Mouse (Mus musculus): Measurements from ENCODE around the gene Olfr1352. TPM values are rescaled to one million over a fixed set of nuclear protein-coding genes. Genes with fewer than 3 reads are reported as not detected.
"Not testable (repeated sequence)": the region's sequence is repeated elsewhere in the genome, so short reads cannot be mapped to it uniquely, and the experiment has no call there.

The Olfr1352 gene
- total RNA-seq (2015; ENCODE audit: low replicate concordance) (not detected in 2 replicates), total RNA-seq (2017; ENCODE audit: low replicate concordance) (not detected in 2 replicates)

- no peak for ATAC-seq (replicated peaks; ENCODE audit: low FRiP score, poor library complexity, severe bottlenecking)
Measured at GRCm38 (mm10) chr10:78980750-78981149, at the start of gene Olfr1352. Olfr1352 (plus strand) TSS chr10:78981050.

- not testable (repeated sequence) for ATAC-seq (replicated peaks; ENCODE audit: low FRiP score, poor library complexity, severe bottlenecking)
Measured at GRCm38 (mm10) chr10:78950336-78950735, 30.5 kb upstream of the Olfr1352 start, which contains the start of gene Olfr8. Olfr8 (plus strand) TSS chr10:78950636.

GRCm38 (mm10) chr10:78963009-78963408 is 17.8 kb upstream of the Olfr1352 start, which contains the start of gene Olfr1353:
Olfr1353 (plus strand) TSS chr10:78963309.
- not testable (repeated sequence) for ATAC-seq (replicated peaks; ENCODE audit: low FRiP score, poor library complexity, severe bottlenecking)

GRCm38 (mm10) chr10:79012172-79012571 is 31.3 kb downstream of the Olfr1352 start, which contains the start of gene Olfr1351:
Olfr1351 (plus strand) TSS chr10:79012472.
- ATAC-seq (replicated peaks; ENCODE audit: low FRiP score, poor library complexity, severe bottlenecking), result no peak

GRCm38 (mm10) chr10:79028441-79028840 is 47.6 kb downstream of the Olfr1352 start, which contains the start of gene Olfr57:
Olfr57 (plus strand) TSS chr10:79028741.
- ATAC-seq (replicated peaks; ENCODE audit: low FRiP score, poor library complexity, severe bottlenecking), result no peak

Other genes starting within 250 kb of the Olfr1352 start
- gene Ccdc105, start 228.0 kb upstream of the Olfr1352 start, total RNA-seq (2015; ENCODE audit: low replicate concordance), result not detected in 2 replicates
- not detected in 2 replicates for gene Ccdc105, start 228.0 kb upstream of the Olfr1352 start, total RNA-seq (2017; ENCODE audit: low replicate concordance)
- not detected in 2 replicates for gene Slc1a6, start 200.6 kb upstream of the Olfr1352 start, total RNA-seq (2015; ENCODE audit: low replicate concordance)
- not detected in 2 replicates for gene Slc1a6, start 200.6 kb upstream of the Olfr1352 start, total RNA-seq (2017; ENCODE audit: low replicate concordance)
- gene Olfr1356, start 128.9 kb upstream of the Olfr1352 start, total RNA-seq (2015; ENCODE audit: low replicate concordance), result not detected in 2 replicates
- not detected in 2 replicates for gene Olfr1356, start 128.9 kb upstream of the Olfr1352 start, total RNA-seq (2017; ENCODE audit: low replicate concordance)
- not detected in 2 replicates for gene Olfr1355, start 105.5 kb upstream of the Olfr1352 start, total RNA-seq (2015; ENCODE audit: low replicate concordance)
- gene Olfr1355, start 105.5 kb upstream of the Olfr1352 start, total RNA-seq (2017; ENCODE audit: low replicate concordance), result not detected in 2 replicates
- gene Olfr1354, start 67.9 kb upstream of the Olfr1352 start, total RNA-seq (2015; ENCODE audit: low replicate concordance), result not detected in 2 replicates
- not detected in 2 replicates for gene Olfr1354, start 67.9 kb upstream of the Olfr1352 start, total RNA-seq (2017; ENCODE audit: low replicate concordance)
- gene Olfr8, start 30.4 kb upstream of the Olfr1352 start, total RNA-seq (2015; ENCODE audit: low replicate concordance), result not detected in 2 replicates
- not detected in 2 replicates for gene Olfr8, start 30.4 kb upstream of the Olfr1352 start, total RNA-seq (2017; ENCODE audit: low replicate concordance)
- gene Olfr1353, start 17.7 kb upstream of the Olfr1352 start, total RNA-seq (2015; ENCODE audit: low replicate concordance), result not detected in 2 replicates
- gene Olfr1353, start 17.7 kb upstream of the Olfr1352 start, total RNA-seq (2017; ENCODE audit: low replicate concordance), result not detected in 2 replicates
- not detected in 2 replicates for gene Olfr1351, start 31.4 kb downstream of the Olfr1352 start, total RNA-seq (2015; ENCODE audit: low replicate concordance)
- not detected in 2 replicates for gene Olfr1351, start 31.4 kb downstream of the Olfr1352 start, total RNA-seq (2017; ENCODE audit: low replicate concordance)
- not detected in 2 replicates for gene Olfr57, start 47.7 kb downstream of the Olfr1352 start, total RNA-seq (2015; ENCODE audit: low replicate concordance)
- gene Olfr57, start 47.7 kb downstream of the Olfr1352 start, total RNA-seq (2017; ENCODE audit: low replicate concordance), result not detected in 2 replicates
- gene 2610008E11Rik, start 116.5 kb downstream of the Olfr1352 start, total RNA-seq (2015; ENCODE audit: low replicate concordance), result 6.5 and 8.8 TPM in 2 replicates
- gene 2610008E11Rik, start 116.5 kb downstream of the Olfr1352 start, total RNA-seq (2017; ENCODE audit: low replicate concordance), result 3.0 and 6.3 TPM in 2 replicates
- not detected in 2 replicates for gene Vmn2r80, start 167.7 kb downstream of the Olfr1352 start, total RNA-seq (2015; ENCODE audit: low replicate concordance)
- not detected in 2 replicates for gene Vmn2r80, start 167.7 kb downstream of the Olfr1352 start, total RNA-seq (2017; ENCODE audit: low replicate concordance)

All from erythroid progenitor cell, adult 5-6 weeks (primary cell).